Mouse (Mus musculus) layer of hippocampus, adult 11-12 months (tissue): Measurements from ENCODE around the gene Golph3l.
"Not testable (repeated sequence)": the region's sequence is repeated elsewhere in the genome, so short reads cannot be mapped to it uniquely, and the experiment has no call there.

Source experiments
- DNase-seq: peaks from one replicate; pipeline ENCODE4 v3.0.0; 2022; ENCODE audit warnings: low spot score

The Golph3l gene

GRCm38 (mm10) chr3:95624628-95625503 lies 36.1 kb downstream of the Golph3l start, which contains the start of gene Ensa:
Gene Ensa, plus strand, starts transcription at chr3:95624993.
- DNase-seq, result peak; percentile 100

GRCm38 (mm10) chr3:95627763-95628162 lies 39.0 kb downstream of the Golph3l start:
- peak; percentile 73 for DNase-seq

DNA sequence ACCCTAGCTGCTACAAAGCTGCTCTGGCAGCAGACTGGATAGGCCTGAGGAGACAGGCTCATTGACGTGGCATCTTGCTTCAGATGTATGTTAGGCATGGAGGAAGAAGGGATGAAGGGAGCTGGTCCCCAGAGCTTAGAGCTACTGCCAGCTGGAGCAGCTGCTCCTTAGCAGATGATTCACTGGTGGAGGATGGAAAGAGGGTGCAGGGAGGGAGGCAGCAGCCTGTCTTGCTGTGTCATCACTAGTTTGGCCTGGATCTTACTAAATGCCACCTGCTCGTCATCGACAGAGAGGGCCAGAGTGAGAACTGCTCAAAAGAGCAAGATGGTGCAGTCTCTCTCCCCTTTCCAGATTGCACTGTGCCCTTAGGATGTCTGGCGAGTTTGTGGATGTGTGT lies 41.0 kb downstream of the Golph3l start:
- peak; percentile 74 for DNase-seq

DNA sequence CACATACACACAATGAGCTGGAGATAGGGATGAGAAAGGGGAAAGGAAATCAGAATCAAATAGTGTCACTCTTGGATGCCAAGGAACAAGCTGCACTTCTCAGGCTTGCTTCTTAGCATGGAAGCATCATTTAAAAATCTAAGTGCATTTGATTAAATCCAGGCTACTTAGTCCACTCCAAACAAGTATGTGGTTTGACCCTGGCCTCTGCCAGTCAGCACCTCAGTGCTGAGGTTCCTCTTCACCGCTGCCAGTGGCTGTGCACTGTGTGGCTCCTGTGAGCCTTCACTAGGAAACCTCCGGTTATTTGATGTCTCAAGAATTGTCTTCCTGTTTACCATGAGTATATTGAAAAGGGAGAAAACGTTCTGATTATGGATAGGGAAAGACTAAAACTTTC lies 42.1 kb downstream of the Golph3l start:
- DNase-seq, result no peak

DNA sequence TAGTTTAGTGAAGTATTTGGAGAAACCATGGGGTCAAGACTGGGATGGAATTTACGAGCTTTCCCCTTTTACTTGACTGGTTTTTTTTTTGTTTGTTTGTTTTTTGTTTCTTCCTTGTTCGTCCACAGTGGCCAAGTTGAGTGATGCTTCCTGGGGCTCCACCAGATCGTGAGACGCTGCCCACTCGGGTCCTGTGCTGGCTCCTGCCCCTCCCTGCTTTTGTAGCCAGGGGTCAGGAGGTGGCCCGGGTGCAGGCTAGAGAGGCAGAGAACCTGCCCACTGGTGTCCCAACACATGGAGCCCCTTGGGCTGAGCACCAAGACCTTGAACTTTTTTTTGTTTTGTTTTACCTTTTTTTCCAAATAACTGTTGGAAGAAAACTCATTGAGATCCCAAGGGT lies 42.6 kb downstream of the Golph3l start:
- DNase-seq, result no peak

GRCm38 (mm10) chr3:95632648-95633588 lies 44.2 kb downstream of the Golph3l start:
- no peak for DNase-seq

DNA sequence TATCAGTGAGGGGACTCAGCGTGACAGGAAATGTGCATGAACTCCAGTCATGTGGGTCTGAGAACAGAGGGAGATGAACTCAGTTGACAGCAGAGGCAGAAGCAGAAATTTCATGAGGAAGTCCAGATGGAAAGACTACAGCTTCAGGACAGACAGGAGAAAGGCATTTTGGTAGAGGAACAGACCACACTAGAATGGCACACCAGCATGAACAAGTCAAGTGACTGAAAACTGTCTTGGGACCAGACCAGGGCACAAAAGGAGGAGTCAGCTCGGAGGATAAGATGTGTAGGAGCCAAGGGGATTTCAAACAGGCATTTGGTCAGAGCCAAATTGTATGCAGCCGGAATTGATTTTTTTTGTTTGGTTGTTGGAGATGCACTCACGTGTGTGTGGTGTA lies 46.9 kb downstream of the Golph3l start:
- no peak for DNase-seq

DNA sequence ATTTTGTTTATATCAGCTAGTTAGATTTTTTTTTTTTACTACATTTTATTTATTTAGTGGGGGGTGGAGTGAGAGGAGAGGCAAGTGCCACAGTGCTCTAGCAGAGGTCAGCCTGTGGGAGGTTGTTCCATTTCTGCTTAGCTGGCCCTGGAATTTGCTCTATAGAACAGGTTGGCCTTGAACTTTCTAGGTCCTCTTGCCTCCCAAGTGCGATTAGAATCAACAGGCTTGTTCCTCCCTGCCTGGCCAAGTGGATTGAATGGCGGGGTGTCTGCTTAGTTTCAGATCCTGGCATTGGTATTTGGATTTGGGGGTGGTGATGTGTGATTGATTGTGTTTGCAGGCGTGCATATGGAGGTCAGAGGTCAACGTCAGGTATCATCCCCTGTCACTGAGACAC lies 47.3 kb downstream of the Golph3l start:
- no peak for DNase-seq

- no peak for DNase-seq
Observed at GRCm38 (mm10) chr3:95639694-95640093, 51.0 kb downstream of the Golph3l start.

DNA sequence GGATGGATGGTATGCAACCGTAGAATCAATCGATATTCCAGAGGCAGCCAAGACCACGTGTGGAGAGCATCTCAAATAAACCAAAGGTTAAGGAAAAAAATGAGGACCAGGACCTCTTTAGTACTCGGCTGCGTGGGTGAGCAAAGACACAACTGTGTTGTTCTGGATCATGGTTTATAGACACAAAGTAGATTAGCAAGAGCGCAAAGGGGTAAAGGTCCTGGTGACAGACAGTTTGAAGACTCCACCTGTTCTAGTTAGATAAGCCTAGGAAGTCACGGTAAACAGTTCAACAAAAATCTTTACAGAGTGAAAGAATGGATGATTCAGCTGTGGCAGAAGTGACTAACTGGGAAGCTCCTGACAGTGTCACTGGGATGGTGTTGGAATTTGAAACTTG lies 54.4 kb downstream of the Golph3l start:
- no peak for DNase-seq

DNA sequence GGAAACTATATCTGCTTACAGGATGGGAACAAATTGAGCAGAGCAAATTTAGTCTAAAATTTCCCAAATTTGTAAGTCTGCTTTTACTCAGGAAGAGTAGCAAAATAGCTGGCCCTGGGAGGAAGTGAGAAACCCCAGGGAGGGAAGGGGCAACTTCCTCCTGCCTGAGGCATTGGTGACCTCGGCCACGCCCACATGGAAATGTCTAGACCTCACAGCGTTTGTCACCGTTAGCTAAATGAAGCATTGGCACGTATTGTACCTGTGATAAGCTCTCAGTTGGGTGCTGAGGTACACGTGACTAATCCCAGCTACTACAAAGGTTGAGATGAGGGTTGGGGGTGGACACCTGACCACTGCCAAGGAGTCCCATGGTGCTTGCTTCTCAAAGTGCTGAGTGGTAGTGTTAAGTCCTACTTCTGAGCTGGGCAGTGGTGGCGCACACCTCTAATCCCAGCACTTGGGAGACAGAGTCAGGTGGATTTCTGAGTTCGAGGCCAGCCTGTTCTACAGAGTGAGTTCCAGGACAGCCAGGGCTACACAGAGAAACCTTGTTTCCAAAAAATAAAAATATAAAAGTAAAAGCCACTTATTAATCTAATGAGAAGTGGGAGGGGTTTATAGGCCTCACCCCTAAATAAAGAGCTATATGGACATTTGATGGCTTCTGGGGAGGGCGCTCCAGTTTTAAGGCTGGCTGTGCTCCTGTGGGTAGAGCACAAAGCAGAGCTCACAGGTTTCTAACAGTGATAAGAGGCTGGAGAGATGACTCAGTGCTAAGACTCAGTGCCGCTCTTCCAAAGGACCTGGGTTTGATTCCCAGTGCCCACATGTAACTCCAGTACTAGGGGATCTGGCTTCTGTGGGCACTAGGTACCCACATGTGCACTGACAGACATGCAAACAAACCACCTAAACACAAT lies 56.8 kb downstream of the Golph3l start:
- DNase-seq, result peak; percentile 54

DNA sequence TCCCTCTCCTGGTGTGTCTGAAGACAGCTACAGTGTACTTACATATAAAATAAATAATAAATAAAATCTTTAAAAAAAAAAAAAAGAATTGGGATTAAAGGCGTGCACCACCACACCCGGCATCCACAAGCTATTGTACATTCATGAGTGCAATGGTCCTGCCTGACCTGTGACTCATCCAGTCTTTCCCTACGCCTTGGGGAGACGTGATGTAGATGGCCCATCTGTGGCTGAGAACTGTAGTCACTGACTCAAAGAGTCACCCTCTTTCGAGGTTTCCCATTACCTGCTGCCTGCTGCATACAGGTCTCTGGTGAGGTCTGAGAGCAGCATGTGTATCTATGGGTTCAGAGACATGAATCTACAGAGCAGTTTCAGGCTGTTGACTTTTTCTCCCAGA lies 59.3 kb downstream of the Golph3l start:
- no peak for DNase-seq

DNA sequence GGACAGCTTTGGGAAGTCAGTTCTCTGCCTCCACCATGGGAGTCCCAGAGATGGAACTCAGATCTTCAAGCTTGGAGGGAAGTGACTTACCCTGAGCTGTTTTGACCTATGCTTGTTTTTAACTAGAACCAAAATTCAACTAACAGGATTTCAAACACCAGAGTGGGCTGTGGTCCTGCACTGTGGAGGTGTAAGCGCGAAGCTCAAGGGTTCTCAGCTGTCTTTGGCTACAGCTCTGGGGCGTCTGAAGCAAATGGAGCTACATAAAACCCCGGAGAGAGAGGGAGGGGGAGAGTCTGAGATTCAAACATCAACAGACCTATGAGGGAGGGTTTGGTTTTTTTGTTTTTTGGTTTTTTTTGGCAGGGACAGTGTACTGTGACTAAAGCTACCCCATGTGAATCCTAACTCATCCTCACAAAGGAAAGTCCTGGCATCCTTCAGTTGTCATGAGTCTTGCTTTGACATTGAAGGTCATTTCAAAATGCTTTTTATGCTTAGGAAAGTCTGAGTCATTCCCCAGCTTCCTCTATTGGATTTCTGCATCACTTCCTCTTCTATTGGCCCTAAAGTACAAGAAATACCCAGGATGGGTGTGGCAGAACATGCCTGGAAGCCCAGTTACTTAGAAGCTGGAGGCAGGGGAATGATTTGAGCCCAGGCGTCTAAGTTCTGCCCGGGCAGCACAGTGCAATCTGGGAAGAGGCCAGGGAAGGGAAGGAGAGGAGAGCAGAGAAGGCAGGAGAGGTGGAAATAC lies 61.7 kb downstream of the Golph3l start:
- DNase-seq, result no peak

GRCm38 (mm10) chr3:95651033-95651373 lies 62.3 kb downstream of the Golph3l start:
- no peak for DNase-seq

- no peak for DNase-seq
Observed at GRCm38 (mm10) chr3:95651391-95652203, 62.9 kb downstream of the Golph3l start.

GRCm38 (mm10) chr3:95652204-95652811 lies 63.6 kb downstream of the Golph3l start:
- DNase-seq, result no peak

DNA sequence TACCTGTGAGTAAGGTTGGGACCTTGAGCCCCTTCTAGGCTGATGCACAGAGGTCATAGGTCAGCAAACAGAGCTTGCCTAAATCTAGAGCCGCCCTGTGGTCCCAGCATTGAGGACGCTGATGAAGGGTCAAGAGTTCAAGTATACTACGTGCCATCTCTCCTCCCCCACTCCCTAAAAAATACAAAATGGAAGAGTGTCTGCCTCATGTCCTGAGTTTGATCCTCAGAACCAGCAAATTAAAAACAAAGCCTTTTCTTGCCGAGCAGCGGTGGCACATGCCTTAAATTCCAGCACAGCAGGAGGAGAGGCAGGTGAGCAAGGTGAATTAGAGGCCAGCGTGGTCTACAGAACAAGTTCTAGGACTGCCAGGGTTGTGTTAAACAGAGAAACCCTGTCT lies 64.1 kb downstream of the Golph3l start:
- DNase-seq, result no peak

GRCm38 (mm10) chr3:95653473-95654034 lies 64.8 kb downstream of the Golph3l start:
- no peak for DNase-seq

- not testable (repeated sequence) for DNase-seq
Observed at GRCm38 (mm10) chr3:95654371-95654770, 65.6 kb downstream of the Golph3l start.
